Mouse (Mus musculus) E14TG2a.4 (cell line): ENCODE data around the gene Myh15.

Source experiments
- CTCF ChIP-seq: conservative IDR thresholded peaks from 2 replicates; pipeline ENCODE4 v1.5.1; 2014; ENCODE audit warnings: low read length
- NANOG ChIP-seq: IDR thresholded peaks from 2 replicates; pipeline ENCODE4 v1.6.1; 2014; ENCODE audit warnings: borderline replicate concordance, low read length, mixed read lengths
- POU5F1 ChIP-seq: IDR thresholded peaks from 2 replicates; pipeline ENCODE4 v1.6.1; 2014; ENCODE audit warnings: low read length, borderline replicate concordance

DNA sequence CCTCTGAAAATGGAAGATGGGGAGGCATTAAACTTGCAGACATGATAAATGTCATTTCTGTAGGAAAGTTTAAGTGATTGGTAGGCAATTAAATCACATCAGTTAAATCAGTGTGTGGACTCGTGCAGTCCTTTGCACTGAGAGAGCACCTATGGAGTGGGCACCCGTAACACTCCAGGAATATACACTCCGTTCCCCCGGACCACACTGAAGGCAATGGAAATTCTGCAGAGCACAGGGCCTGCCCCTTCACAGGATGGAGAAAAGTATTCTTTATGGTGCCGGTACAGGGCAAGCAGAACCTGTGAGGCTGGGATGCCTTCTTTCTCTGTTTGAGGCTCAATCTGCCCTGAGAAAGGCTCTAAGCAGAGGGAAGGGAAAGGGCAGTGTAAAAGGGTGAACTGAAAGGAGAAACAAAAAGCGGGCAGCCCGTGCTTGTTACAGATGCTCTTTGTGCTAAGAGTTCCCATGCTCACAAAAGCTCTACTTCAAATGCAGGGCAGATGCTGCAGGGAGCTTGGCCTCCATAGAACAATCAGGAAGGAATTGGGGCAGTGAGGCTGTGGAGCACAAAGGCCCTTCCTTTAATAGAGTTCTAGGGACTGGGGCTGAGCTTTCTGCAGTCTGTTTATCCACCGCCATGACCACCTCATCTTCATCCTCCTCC is 118.6 kb downstream of the Myh15 start:
- no peak for TF ChIP-seq CTCF
- no peak for TF ChIP-seq POU5F1
- no peak for TF ChIP-seq NANOG
